Comparison of ENCODE assay signal across 8 mouse cellular contexts in the genomic region with DNA sequence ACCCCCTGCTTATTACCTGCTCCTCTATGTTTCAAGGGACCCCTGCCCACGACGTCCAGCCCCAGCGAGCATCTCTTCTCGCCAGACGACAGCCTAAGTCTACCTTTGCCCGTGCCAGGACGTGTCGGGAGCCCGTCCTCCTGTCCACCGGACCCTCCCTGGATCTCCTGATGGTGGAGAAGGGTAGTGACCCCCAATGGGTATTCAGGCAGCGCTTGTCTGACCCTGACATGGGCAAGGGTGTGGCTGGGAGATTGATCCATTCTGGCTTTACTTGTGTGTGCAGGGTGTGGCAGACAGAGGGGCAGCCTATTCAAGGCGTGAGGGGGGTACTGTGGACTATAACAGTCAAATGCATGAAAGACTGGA. TPM values are rescaled to one million over a fixed set of nuclear protein-coding genes. Genes with fewer than 3 reads are reported as not detected.
DNase-seq lines count a peak whose midpoint lies in the region; ATAC-seq and TF ChIP-seq lines count a peak whose summit lies in the region.

No protein-coding gene starts in this region.

- no peak for TF ChIP-seq EP300 in ES-Bruce4 (IDR thresholded peaks at IDR 0.05; ENCODE audit: insufficient read depth, low read depth, low read length)

- peak overlapping the region; percentile 79 for H3K9ac ChIP-seq in heart, embryonic 11.5 days (ENCODE audit: low read depth, low read length)
- peak overlapping the region; percentile 88 for H3K9ac ChIP-seq in ES-Bruce4 (ENCODE audit: low read depth, poor library complexity, severe bottlenecking)
- H3K9ac ChIP-seq in forebrain, postnatal 0 days, result peak overlapping the region; percentile 94

- no peaks in the 10 kb centered on the region for H3K9me3 ChIP-seq in heart, embryonic 11.5 days (replicated peaks; ENCODE audit: control insufficient read depth, low read length)
- no peaks in the 10 kb centered on the region for H3K9me3 ChIP-seq in ES-Bruce4 (replicated peaks; ENCODE audit: control insufficient read depth, insufficient read depth, low read length, poor library complexity, severe bottlenecking)
- H3K9me3 ChIP-seq in forebrain, postnatal 0 days (ENCODE audit: low read length), result no peaks in the 10 kb centered on the region

- DNase-seq in heart, adult 18-20 months, result no peak
- DNase-seq in forebrain, postnatal 0 days, result no peak
- no peak for DNase-seq in ovary, postnatal 36 days (ENCODE audit: low spot score)
- no peak for DNase-seq in cerebellum, adult 18-20 months
- no peak for DNase-seq in yolk sac, embryonic 10.5 days (ENCODE audit: low spot score)

- no peaks in the 10 kb centered on the region for H3K36me3 ChIP-seq in heart, embryonic 11.5 days (ENCODE audit: control insufficient read depth, insufficient read depth, low read length)
- no peaks in the 10 kb centered on the region for H3K36me3 ChIP-seq in ES-Bruce4 (ENCODE audit: control insufficient read depth, insufficient read depth, low read length, poor library complexity, severe bottlenecking)
- H3K36me3 ChIP-seq in forebrain, postnatal 0 days (ENCODE audit: insufficient read depth), result peaks cover under 1% of the 10 kb centered on the region; the same call in 1 of the 2 replicates
- no peaks in the 10 kb centered on the region for H3K36me3 ChIP-seq in macrophage (ENCODE audit: inconsistent target)

- H3K4me2 ChIP-seq in heart, embryonic 11.5 days, result peak overlapping the region; percentile 96
- H3K4me2 ChIP-seq in forebrain, postnatal 0 days (ENCODE audit: low read depth), result peak overlapping the region; percentile 80

- peak overlapping the region; percentile 76 for H3K4me3 ChIP-seq in heart, embryonic 11.5 days (ENCODE audit: low read depth, low read length)
- H3K4me3 ChIP-seq in ES-Bruce4 (ENCODE audit: low read depth, low read length), result peak overlapping the region; percentile 93
- peak overlapping the region; percentile 87 for H3K4me3 ChIP-seq in forebrain, postnatal 0 days (ENCODE audit: low read depth, low read length)
- peak overlapping the region; percentile 91 for H3K4me3 ChIP-seq in macrophage (ENCODE audit: inconsistent target)

- no peak for ATAC-seq in heart, embryonic 11.5 days (replicated peaks; ENCODE audit: insufficient number of reproducible peaks, low FRiP score, low TSS enrichment)
- peak; percentile 18; the same call in 1 of the 2 replicates for ATAC-seq in forebrain, postnatal 0 days

- H3K79me2 ChIP-seq in macrophage (ENCODE audit: inconsistent target), result no peaks in the 10 kb centered on the region

- H3K27me3 ChIP-seq in heart, embryonic 11.5 days (ENCODE audit: control insufficient read depth, insufficient read depth, low read length), result no peaks in the 10 kb centered on the region
- H3K27me3 ChIP-seq in ES-Bruce4 (ENCODE audit: control insufficient read depth, insufficient read depth, low read length, poor library complexity, severe bottlenecking), result peaks cover 2% of the 10 kb centered on the region; the same call in 1 of the 2 replicates
- no peaks in the 10 kb centered on the region for H3K27me3 ChIP-seq in forebrain, postnatal 0 days (ENCODE audit: insufficient read depth, low read length)

- no peak overlapping the region for H3K27ac ChIP-seq in heart, embryonic 11.5 days (ENCODE audit: low read depth, low read length)
- H3K27ac ChIP-seq in ES-Bruce4 (ENCODE audit: insufficient read depth, low read length), result no peak overlapping the region
- peak overlapping the region; percentile 85 for H3K27ac ChIP-seq in forebrain, postnatal 0 days (ENCODE audit: low read depth, low read length)
- H3K27ac ChIP-seq in macrophage, result peak overlapping the region; percentile 49

- peaks cover 10% of the 10 kb centered on the region for H3K4me1 ChIP-seq in heart, embryonic 11.5 days (ENCODE audit: control insufficient read depth, insufficient read depth, low read length)
- no peaks in the 10 kb centered on the region for H3K4me1 ChIP-seq in ES-Bruce4 (ENCODE audit: control insufficient read depth, insufficient read depth, low read length)
- H3K4me1 ChIP-seq in forebrain, postnatal 0 days (ENCODE audit: insufficient read depth), result peaks cover 18% of the 10 kb centered on the region

- TF ChIP-seq POLR2A in ES-Bruce4 (IDR thresholded peaks at IDR 0.05; ENCODE audit: insufficient read depth, low read length), result no peak

- TF ChIP-seq CTCF in ES-Bruce4 (IDR thresholded peaks at IDR 0.05; ENCODE audit: low read depth, low read length), result no peak
- TF ChIP-seq CTCF in forebrain, postnatal 0 days (IDR thresholded peaks at IDR 0.05; ENCODE audit: low read depth), result peak; percentile 20; the same call in 1 of the 2 replicates

- 7% methylated on average over 12 of the region's 12 CpGs for WGBS in heart, embryonic 11.5 days (ENCODE audit: insufficient replicate concordance)
- WGBS in forebrain, postnatal 0 days, result 3% methylated on average over 12 of the region's 12 CpGs
- 9% methylated on average over 12 of the region's 12 CpGs for WGBS in macrophage (ENCODE audit: missing documents)

RNA-seq across cellular contexts. Expression of a gene that starts 0.3 kb away (rescaled TPM):
- 0.89 and 1.2 TPM in 2 replicates for polyA plus RNA-seq in heart, embryonic 11.5 days (2014; fragmentation: Nextera tagmentation; extraction: Ambion mirVana)
- total RNA-seq in heart, adult 18-20 months (2021), result 1 to 10 TPM; 5.5 to 5.7 TPM
- polyA plus RNA-seq in ES-Bruce4 (2011; ENCODE audit: insufficient read depth, insufficient read length, low read depth, missing spikeins) (2.3 and 2.8 TPM in 2 replicates), macrophage (2018) (2.5 TPM in 3 replicates)
- 21.5 and 29.8 TPM in 2 replicates for total RNA-seq in forebrain, postnatal 0 days (2014; rRNA removed)
- polyA plus RNA-seq in forebrain, postnatal 0 days (2015; fragmentation: Nextera tagmentation; extraction: Ambion mirVana), result 5.5 and 7.5 TPM in 2 replicates
- 10 to 100 TPM in 3 of 26 experiments, 1 to 10 TPM in 19, under 1 TPM in 4; 0.37 to 16.1 (median 4.2) TPM for total RNA-seq in macrophage (2018; cell fraction: chromatin; rRNA removed)
- 1 to 10 TPM in 19 of 26 experiments, under 1 TPM in 7; 0.33 to 4.3 (median 2.3) TPM for total RNA-seq in macrophage (2018; cell fraction: cytosol; rRNA removed)
- 1 to 10 TPM in 23 of 26 experiments, under 1 TPM in 3; 0.58 to 7.6 (median 3.2) TPM for total RNA-seq in macrophage (2018; cell fraction: nucleus; rRNA removed)

RNA-seq across cellular contexts. Expression of a gene that starts 23.3 kb away (rescaled TPM):
- not detected in 2 replicates for polyA plus RNA-seq in heart, embryonic 11.5 days (2014; fragmentation: Nextera tagmentation; extraction: Ambion mirVana)
- total RNA-seq in heart, adult 18-20 months (2021), result under 1 TPM in 1 of 2 experiments, not detected in 1; 0.13 TPM
- polyA plus RNA-seq in ES-Bruce4 (2011; ENCODE audit: insufficient read depth, insufficient read length, low read depth, missing spikeins) (0.93 and 1.2 TPM in 2 replicates), macrophage (2018) (not detected in 3 replicates)
- total RNA-seq in forebrain, postnatal 0 days (2014; rRNA removed), result 9.8 and 16.5 TPM in 2 replicates
- polyA plus RNA-seq in forebrain, postnatal 0 days (2015; fragmentation: Nextera tagmentation; extraction: Ambion mirVana), result 0.18 and 0.23 TPM in 2 replicates
- under 1 TPM in 5 of 26 experiments, not detected in 21; 0.18 to 0.33 (median 0.32) TPM for total RNA-seq in macrophage (2018; cell fraction: chromatin; rRNA removed)
- not detected for total RNA-seq in macrophage (2018; cell fraction: cytosol; rRNA removed)
- under 1 TPM in 2 of 26 experiments, not detected in 24; 0.30 to 0.41 TPM for total RNA-seq in macrophage (2018; cell fraction: nucleus; rRNA removed)

RNA-seq across cellular contexts. Expression of a gene that starts 35.2 kb away (rescaled TPM):
- 8.4 and 9.2 TPM in 2 replicates for polyA plus RNA-seq in heart, embryonic 11.5 days (2014; fragmentation: Nextera tagmentation; extraction: Ambion mirVana)
- 1 to 10 TPM; 8.3 to 9.6 TPM for total RNA-seq in heart, adult 18-20 months (2021)
- polyA plus RNA-seq in ES-Bruce4 (2011; ENCODE audit: insufficient read depth, insufficient read length, low read depth, missing spikeins), result 11.4 and 12.4 TPM in 2 replicates
- 35.2 and 37.1 TPM in 2 replicates for total RNA-seq in forebrain, postnatal 0 days (2014; rRNA removed)
- polyA plus RNA-seq in forebrain, postnatal 0 days (2015; fragmentation: Nextera tagmentation; extraction: Ambion mirVana), result 11.9 and 14.0 TPM in 2 replicates
- 10 to 100 TPM in 16 of 26 experiments, 1 to 10 TPM in 10; 2.8 to 35.9 (median 13.1) TPM for total RNA-seq in macrophage (2018; cell fraction: chromatin; rRNA removed)
- total RNA-seq in macrophage (2018; cell fraction: cytosol; rRNA removed), result 1 to 10 TPM in 24 of 26 experiments, under 1 TPM in 2; 0.80 to 9.5 (median 4.7) TPM
- total RNA-seq in macrophage (2018; cell fraction: nucleus; rRNA removed), result 10 to 100 TPM in 10 of 26 experiments, 1 to 10 TPM in 16; 1.7 to 41.1 (median 7.4) TPM
- polyA plus RNA-seq in macrophage (2018), result 4.7 to 6.0 TPM (median 5.2 TPM) in 3 replicates

RNA-seq across cellular contexts. Expression of a gene that starts 43.4 kb away (rescaled TPM):
- not detected in 2 replicates for polyA plus RNA-seq in heart, embryonic 11.5 days (2014; fragmentation: Nextera tagmentation; extraction: Ambion mirVana)
- not detected for total RNA-seq in heart, adult 18-20 months (2021)
- polyA plus RNA-seq in ES-Bruce4 (2011; ENCODE audit: insufficient read depth, insufficient read length, low read depth, missing spikeins) (not detected in 2 replicates), macrophage (2018) (not detected in 3 replicates)
- not detected in 2 replicates for total RNA-seq in forebrain, postnatal 0 days (2014; rRNA removed)
- not detected in 2 replicates for polyA plus RNA-seq in forebrain, postnatal 0 days (2015; fragmentation: Nextera tagmentation; extraction: Ambion mirVana)
- total RNA-seq in macrophage (2018; cell fraction: chromatin; rRNA removed), result not detected
- not detected for total RNA-seq in macrophage (2018; cell fraction: cytosol; rRNA removed)
- not detected for total RNA-seq in macrophage (2018; cell fraction: nucleus; rRNA removed)

RNA-seq across cellular contexts. Expression of a gene that starts 45.0 kb away (rescaled TPM):
- polyA plus RNA-seq in heart, embryonic 11.5 days (2014; fragmentation: Nextera tagmentation; extraction: Ambion mirVana), result 19.9 and 25.4 TPM in 2 replicates
- total RNA-seq in heart, adult 18-20 months (2021), result 10 to 100 TPM; 15.1 to 18.2 TPM
- polyA plus RNA-seq in ES-Bruce4 (2011; ENCODE audit: insufficient read depth, insufficient read length, low read depth, missing spikeins), result 22.3 and 23.8 TPM in 2 replicates
- 40.9 and 44.7 TPM in 2 replicates for total RNA-seq in forebrain, postnatal 0 days (2014; rRNA removed)
- 27.7 and 29.2 TPM in 2 replicates for polyA plus RNA-seq in forebrain, postnatal 0 days (2015; fragmentation: Nextera tagmentation; extraction: Ambion mirVana)
- total RNA-seq in macrophage (2018; cell fraction: chromatin; rRNA removed), result 10 to 100 TPM in 12 of 26 experiments, 1 to 10 TPM in 14; 3.0 to 14.9 (median 9.6) TPM
- total RNA-seq in macrophage (2018; cell fraction: cytosol; rRNA removed), result 10 to 100 TPM; 10.5 to 20.8 (median 16.0) TPM
- total RNA-seq in macrophage (2018; cell fraction: nucleus; rRNA removed), result 10 to 100 TPM in 10 of 26 experiments, 1 to 10 TPM in 16; 5.0 to 17.4 (median 9.6) TPM
- 11.1 to 17.3 TPM (median 13.0 TPM) in 3 replicates for polyA plus RNA-seq in macrophage (2018)

Comparison
In these comparisons a context has a peak if more than half of its experiments do, and no peak if none do; other contexts are left out.
1. H3K27ac ChIP-seq: peak in forebrain, postnatal 0 days (single experiment) and macrophage (single experiment); none in heart, embryonic 11.5 days (single experiment) and ES-Bruce4 (single experiment).
2. Peak in every context shown above with its lines, with median percentiles within 50 percentile points of each other: H3K4me3 ChIP-seq and H3K9ac ChIP-seq.